Mouse (Mus musculus): ENCODE data around the gene Gigyf2.

The Gigyf2 gene

DNA sequence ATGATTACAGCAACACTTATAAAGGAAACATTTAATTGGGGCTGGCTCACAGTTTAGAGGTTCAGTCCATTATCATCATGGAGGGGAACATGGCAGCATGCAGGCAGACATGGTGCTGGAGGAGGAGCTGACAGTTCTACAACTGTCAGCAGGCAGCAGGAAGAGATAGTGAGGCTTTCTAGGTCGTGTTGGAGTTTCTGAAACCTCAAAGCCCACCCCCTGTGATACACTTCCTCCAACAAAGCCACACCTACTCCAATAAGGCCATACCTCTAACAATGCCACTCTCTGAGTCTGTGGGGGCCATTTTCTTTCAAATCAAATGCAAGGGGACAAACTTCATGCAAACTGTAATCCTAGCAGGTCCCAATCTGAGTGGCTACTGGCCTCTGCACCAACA lies 5.7 kb upstream of the Gigyf2 start:
- no peak for DNase-seq

- DNase-seq = no peak
These were observed 4.0 kb upstream of the Gigyf2 start for GRCm38 (mm10) chr1:87322778-87323177.

DNA sequence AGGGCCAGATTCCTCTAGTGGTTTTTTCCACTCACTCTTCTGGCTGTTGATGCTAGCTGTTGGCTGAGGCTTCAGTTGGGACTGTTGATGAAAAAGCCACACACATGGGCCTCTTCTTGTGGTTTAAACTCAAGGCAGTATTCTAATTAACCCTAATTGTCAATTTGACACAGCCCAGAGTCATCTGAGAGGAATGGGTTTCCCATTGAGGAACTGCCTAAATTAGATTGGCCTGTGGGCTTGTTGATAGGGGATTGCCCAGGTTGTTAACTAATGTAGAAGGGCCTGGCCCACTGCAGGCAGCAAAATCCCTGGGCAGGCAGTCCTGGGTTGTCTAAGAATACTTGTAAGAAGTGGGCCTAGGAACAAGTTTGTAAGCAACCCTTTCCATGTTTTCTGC lies 2.1 kb upstream of the Gigyf2 start:
- no peak for DNase-seq

- peak in 1 of 2 experiments; percentile 29 for DNase-seq
These were observed 515 bp downstream of the Gigyf2 start for GRCm38 (mm10) chr1:87327165-87327861.

GRCm38 (mm10) chr1:87331774-87332173 lies 5.0 kb downstream of the Gigyf2 start:
- no peak for DNase-seq

DNA sequence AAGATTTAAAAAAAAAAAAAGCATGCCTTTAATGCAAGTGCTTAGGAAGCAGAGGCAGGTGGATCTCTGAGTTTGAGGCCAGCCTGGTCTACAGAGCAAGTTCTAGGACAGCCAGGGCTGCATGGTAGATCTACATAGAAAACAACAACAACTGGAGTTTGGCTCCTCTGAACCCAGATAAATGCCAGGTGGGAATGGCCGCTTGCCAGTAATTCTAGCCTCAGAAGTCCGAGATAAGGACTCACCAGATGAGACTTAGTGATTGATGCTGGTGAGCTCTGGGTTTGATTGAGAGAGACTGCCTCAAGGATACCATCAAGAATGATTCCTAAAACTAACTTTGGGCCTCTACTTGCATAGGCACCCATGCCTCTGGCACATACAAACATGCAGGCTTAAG lies 23.8 kb downstream of the Gigyf2 start:
- no peak for DNase-seq

DNA sequence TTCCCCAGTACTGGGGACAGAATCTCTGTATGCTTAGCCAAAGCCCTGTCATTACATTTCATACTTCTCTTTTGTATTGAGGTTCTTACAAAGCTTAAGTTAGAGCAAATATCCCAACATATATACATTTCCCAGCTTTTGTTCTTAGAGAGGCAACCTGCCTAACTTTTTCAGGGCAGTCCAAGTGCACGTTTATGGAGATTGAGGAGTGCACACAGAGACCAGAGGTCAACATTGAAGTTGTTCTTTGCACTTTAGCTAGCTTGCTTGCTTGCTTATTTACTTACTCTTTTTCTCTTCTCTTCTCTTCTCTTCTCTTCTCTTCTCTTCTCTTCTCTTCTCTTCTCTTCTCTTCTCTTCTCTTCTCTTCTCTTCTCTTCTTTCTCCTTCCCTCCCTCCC lies 33.5 kb downstream of the Gigyf2 start:
- DNase-seq = no peak

DNA sequence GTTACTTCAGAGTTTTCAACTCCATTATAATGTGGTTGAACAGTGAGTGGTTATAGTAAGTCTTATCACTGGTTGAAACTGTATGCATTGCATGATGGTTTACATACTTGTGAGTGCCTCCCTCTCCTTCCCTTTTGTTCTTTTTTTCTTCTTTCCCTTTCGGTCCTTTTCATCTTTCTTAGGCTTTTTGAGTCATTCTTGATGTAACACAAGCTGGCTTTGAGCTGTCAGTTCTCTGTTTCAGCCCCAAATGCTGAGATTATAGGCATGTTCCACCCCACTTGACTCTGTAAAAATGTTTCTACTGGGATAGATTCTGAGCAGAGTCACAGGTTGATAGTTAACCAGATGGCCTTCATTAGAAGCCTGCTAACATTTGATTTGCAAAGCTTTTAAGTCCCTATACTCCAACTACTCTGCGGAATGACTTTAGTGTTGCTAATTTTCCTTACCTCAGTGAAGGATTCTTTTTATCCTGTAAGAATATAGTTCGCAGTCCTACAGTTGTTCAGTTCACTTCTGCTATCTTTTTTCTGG lies 51.3 kb downstream of the Gigyf2 start:
- DNase-seq = no peak

GRCm38 (mm10) chr1:87379919-87380318 lies 53.1 kb downstream of the Gigyf2 start:
- DNase-seq = peak in 1 of 2 experiments; percentile 19

DNA sequence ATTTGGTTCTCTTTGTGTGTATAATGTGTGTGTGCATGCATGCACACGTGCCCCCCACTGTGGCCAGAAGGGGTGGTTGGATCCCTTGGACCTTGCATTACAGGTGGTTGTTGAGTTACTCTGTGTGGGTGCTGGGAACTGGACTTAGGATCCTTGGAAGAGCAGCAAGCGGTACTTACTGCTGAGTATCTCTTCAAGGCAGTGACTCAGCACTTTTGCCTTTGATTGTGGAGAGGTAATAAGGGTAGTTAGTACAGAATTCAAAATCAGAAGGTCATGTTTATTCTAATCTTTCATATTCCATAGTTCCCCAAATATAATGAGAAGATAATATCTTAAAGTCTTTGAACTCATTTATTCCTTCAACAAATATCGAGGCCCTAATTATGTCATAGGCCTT lies 54.4 kb downstream of the Gigyf2 start:
- peak in 1 of 2 experiments; percentile 8 for DNase-seq

DNA sequence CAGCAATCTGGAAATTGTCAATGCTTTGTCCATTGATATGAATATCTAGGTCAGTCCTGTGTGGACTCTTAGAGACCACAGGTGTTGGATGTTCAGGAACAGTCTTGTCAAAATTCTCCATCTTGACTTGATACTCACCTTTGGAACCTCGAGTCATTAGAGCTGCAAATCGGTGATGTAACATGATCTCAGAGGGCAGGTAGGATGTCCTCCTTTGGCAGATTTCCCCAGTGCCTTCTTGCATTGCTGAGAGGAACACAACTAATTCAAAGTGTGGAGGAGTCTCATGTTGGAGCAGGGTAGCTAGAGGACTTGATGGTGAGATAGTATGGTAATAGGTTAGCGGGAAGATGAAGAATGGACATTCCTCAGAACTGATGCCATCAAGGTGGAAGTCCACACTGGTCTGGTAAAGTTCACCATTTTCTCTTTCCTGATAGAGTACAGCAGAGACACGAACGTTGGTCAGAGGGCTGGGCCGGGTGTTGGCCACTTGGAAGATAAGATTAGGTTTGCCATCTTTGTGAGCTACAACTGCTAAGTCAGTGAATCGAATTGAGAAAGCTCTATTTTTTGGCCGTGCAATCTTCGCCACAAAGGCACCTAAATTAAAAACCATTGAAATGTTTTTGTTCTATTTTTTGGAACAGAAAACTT lies 59.8 kb downstream of the Gigyf2 start:
- no peak for DNase-seq

GRCm38 (mm10) chr1:87393444-87394195 lies 66.8 kb downstream of the Gigyf2 start:
- no peak for DNase-seq

GRCm38 (mm10) chr1:87394594-87394993 lies 67.8 kb downstream of the Gigyf2 start, which contains the start of gene Kcnj13:
TSS of gene Kcnj13 (minus strand) at chr1:87394729.
- peak in 1 of 2 experiments; percentile 38 for DNase-seq

DNA sequence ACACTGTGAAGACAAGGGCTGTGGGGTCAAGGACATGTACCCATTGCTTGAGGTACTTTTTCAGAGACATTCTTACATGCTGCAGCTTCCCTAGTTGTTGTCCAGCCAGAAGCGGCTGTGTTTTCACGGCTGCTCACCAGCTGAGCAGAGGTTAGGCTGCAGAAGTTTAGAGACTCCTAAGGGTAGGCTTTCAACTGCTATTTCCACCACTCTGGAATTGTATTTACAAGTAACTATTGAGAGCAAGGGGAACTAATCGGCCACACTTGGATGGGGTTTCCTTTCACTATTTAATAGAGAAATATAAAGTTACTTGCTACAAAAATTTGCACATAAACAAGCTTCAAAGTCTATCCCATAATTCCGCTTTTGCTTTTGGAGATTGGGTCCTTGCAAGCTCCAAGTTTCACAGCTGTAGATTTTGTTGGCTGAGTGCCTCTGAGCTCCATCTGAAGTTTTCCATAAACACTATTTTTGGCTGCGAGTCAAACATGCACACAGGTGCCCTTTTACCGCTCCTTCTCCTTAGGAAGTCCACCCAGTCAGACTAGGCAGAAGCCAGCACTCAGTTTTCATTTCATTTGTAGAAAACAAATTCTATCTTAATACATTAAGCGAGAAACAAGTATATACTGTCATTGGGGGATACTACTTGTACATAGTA lies 70.3 kb downstream of the Gigyf2 start:
- DNase-seq = peak; percentile 62 to 64

DNA sequence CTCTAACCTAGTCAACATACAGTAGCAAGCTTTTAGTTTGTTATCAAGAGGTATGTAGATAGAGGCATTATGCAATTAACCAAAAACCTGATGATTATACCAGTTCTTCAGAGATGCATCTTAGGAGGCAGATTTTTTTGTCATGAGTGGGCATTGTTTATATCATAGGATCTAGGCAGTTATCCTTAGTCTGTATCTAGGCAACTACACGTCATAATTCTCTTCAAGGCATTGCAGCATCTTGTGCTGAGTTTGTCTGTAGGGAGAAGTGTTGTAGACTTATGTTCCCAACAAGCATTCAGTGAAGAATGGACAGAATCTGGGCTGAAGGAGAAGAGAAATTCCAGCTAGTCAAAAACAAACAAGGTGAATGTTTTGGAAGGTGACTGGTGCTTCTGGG lies 77.9 kb downstream of the Gigyf2 start:
- no peak for DNase-seq

DNA sequence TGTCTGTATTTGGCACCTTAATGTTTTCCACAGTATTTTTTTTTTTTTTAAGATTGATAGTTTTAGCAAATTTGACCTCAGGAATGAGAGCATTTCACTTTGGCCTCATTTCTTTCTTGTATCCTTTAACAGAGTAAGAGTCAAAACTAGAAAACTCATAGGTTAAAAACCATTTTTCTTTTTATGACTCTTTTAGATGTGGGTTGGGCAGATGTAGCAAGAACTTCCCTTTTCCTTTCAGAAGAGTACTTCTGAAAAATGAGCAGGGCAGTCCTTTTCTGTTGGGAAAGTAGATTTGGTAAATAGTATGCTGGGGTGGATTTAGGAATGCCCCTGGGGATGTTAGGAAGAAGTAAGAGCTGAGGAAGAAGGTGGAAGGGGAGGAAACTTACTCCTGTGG lies 79.2 kb downstream of the Gigyf2 start:
- no peak for DNase-seq

DNA sequence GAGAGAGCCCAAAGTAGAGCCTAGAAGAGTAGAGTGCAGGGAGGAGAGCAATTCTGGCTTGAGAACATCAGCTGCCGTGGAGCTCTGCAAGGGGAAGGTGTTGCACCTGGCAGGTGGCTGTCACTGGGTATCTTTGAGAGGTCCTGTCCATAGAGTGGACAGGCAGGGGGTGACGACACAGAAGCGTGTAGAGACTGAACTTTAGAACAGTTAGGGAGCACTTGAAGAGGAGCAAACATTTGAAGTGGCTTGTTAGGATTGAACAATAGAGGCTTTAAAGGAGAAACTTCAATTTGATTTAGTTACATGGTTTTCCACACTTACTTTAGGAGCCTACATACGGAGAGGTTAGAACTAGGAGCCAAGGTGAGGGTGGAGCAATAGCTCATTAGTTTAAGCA lies 82.6 kb downstream of the Gigyf2 start:
- peak; percentile 26 to 55 for DNase-seq

DNA sequence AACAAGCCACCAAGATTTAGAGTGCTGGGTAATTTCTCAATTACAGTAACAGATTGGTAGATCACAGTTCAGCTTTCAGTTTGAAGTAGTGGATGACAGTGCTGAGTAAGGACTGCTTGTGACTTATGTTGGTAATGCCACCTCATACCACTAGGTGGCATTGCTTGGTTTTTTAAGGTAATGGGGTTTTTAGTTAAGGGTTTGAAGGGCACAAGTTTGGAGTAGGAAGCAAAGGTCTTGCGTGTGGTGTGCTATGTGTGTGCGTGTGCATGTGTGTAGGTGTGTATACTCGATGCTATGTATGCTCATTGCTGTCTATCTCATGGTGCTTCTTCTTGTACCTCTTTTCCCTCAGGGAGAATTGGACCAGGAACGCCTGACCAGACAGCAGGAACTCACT lies 91.9 kb downstream of the Gigyf2 start:
- DNase-seq = no peak

- no peak for DNase-seq
These were observed 108.3 kb downstream of the Gigyf2 start for GRCm38 (mm10) chr1:87435125-87435524.

GRCm38 (mm10) chr1:87436583-87436982 lies 109.8 kb downstream of the Gigyf2 start:
- DNase-seq = no peak

GRCm38 (mm10) chr1:87447183-87448104 lies 120.6 kb downstream of the Gigyf2 start:
- DNase-seq = peak; percentile 26 to 28

- DNase-seq = no peak
These were observed 122.6 kb downstream of the Gigyf2 start for GRCm38 (mm10) chr1:87449432-87449831.
